ENCODE assay signal across 15 mouse cellular contexts in genomic region chr9:35467264-35467817, GRCm38 (mm10). TPM values are rescaled to one million over a fixed set of nuclear protein-coding genes. Genes with fewer than 3 reads are reported as not detected.
DNase-seq lines count a peak whose midpoint lies in the region; ATAC-seq and TF ChIP-seq lines count a peak whose summit lies in the region.
"Had no signal": no experiment of that assay in that cellular context is flagged by ENCODE, and none has a peak within 500 bp of the region (broad histone marks: within the 10 kb centered on the region; RNA-seq: fewer than 3 reads in every experiment).

No protein-coding gene starts in this region.

- H3K9ac ChIP-seq in stomach, embryonic 16.5 days (ENCODE audit: low read length): no peak overlapping the region
- no peak overlapping the region for H3K9ac ChIP-seq in midbrain, postnatal 0 days (replicated peaks; ENCODE audit: low read length, poor library complexity, severe bottlenecking)
- H3K9ac ChIP-seq: forebrain, postnatal 0 days; liver, embryonic 13.5 days had no signal

- H3K27me3 ChIP-seq in stomach, embryonic 16.5 days (ENCODE audit: control insufficient read depth, insufficient read depth, low read length): no peaks in the 10 kb centered on the region
- H3K27me3 ChIP-seq in midbrain, postnatal 0 days (ENCODE audit: insufficient read depth, low read length): no peaks in the 10 kb centered on the region
- H3K27me3 ChIP-seq in midbrain, embryonic 10.5 days (ENCODE audit: low read depth, poor library complexity, severe bottlenecking): no peaks in the 10 kb centered on the region
- H3K27me3 ChIP-seq: liver, embryonic 13.5 days had no signal

- peak; percentile 52 for ATAC-seq in common myeloid progenitor, adult 5-6 weeks (replicated peaks; ENCODE audit: low read depth, poor library complexity, severe bottlenecking)
- ATAC-seq in stomach, embryonic 16.5 days (ENCODE audit: insufficient read depth, low FRiP score): peak; percentile 83; the same call in 1 of the 2 replicates
- ATAC-seq in activated CD4-positive, CD25-positive, alpha-beta regulatory T cell, adult 4 months: no peak
- ATAC-seq in midbrain, postnatal 0 days (ENCODE audit: low FRiP score): no peak
- ATAC-seq: forebrain, postnatal 0 days had no signal

- peak overlapping the region; percentile 81 for H3K27ac ChIP-seq in stomach, embryonic 16.5 days (ENCODE audit: low read length)
- no peak overlapping the region for H3K27ac ChIP-seq in midbrain, postnatal 0 days (ENCODE audit: low read depth, low read length)
- H3K27ac ChIP-seq in midbrain, embryonic 10.5 days (replicated peaks): no peak overlapping the region
- H3K27ac ChIP-seq: liver, embryonic 13.5 days had no signal

- H3K9me3 ChIP-seq in stomach, embryonic 16.5 days (replicated peaks; ENCODE audit: control insufficient read depth, low read length): no peaks in the 10 kb centered on the region
- no peaks in the 10 kb centered on the region for H3K9me3 ChIP-seq in midbrain, postnatal 0 days (ENCODE audit: low read length)
- H3K9me3 ChIP-seq in midbrain, embryonic 10.5 days (replicated peaks): no peaks in the 10 kb centered on the region
- H3K9me3 ChIP-seq: liver, embryonic 13.5 days had no signal

- no peak for TF ChIP-seq CTCF in midbrain, postnatal 0 days (IDR thresholded peaks at IDR 0.05)

- 40% methylated on average over 8 of the region's 8 CpGs for WGBS in stomach, embryonic 16.5 days
- WGBS in midbrain, postnatal 0 days: 80% methylated on average over 8 of the region's 8 CpGs
- WGBS in midbrain, embryonic 10.5 days: 77% methylated on average over 8 of the region's 8 CpGs

- no peak overlapping the region for H3K4me3 ChIP-seq in stomach, embryonic 16.5 days (replicated peaks; ENCODE audit: low read length)
- no peak overlapping the region for H3K4me3 ChIP-seq in midbrain, postnatal 0 days (ENCODE audit: low read depth, low read length)
- H3K4me3 ChIP-seq in midbrain, embryonic 10.5 days: no peak overlapping the region
- H3K4me3 ChIP-seq: liver, embryonic 13.5 days had no signal

- no peaks in the 10 kb centered on the region; the same call in 1 of the 2 replicates for H3K36me3 ChIP-seq in stomach, embryonic 16.5 days (ENCODE audit: control insufficient read depth, insufficient read depth, low read length)
- peaks cover 8% of the 10 kb centered on the region; the same call in 1 of the 2 replicates for H3K36me3 ChIP-seq in midbrain, postnatal 0 days (ENCODE audit: insufficient read depth, low read length)
- peaks cover 73% of the 10 kb centered on the region for H3K36me3 ChIP-seq in midbrain, embryonic 10.5 days
- H3K36me3 ChIP-seq: liver, embryonic 13.5 days had no signal

- H3K4me1 ChIP-seq in stomach, embryonic 16.5 days (ENCODE audit: control insufficient read depth, insufficient read depth, low read length): no peaks in the 10 kb centered on the region
- no peaks in the 10 kb centered on the region for H3K4me1 ChIP-seq in midbrain, postnatal 0 days (ENCODE audit: insufficient read depth, low read length)
- no peaks in the 10 kb centered on the region for H3K4me1 ChIP-seq in midbrain, embryonic 10.5 days
- H3K4me1 ChIP-seq: liver, embryonic 13.5 days had no signal

- DNase-seq in kidney, adult 9 months: peak; percentile 6
- no peak for DNase-seq in kidney, adult 11 months
- peak; percentile 12 for DNase-seq in kidney, postnatal 14 days
- no peak for DNase-seq in midbrain, postnatal 0 days (ENCODE audit: low spot score)
- DNase-seq in midbrain, embryonic 10.5 days (ENCODE audit: low spot score): no peak
- DNase-seq: cerebellum, postnatal 36 days; forebrain, postnatal 0 days; liver, embryonic 13.5 days; thymus, adult 18-20 months had no signal

- H3K4me2 ChIP-seq in stomach, embryonic 16.5 days (ENCODE audit: low read depth, low read length): no peak overlapping the region
- H3K4me2 ChIP-seq in midbrain, postnatal 0 days (ENCODE audit: low read depth, low read length, poor library complexity, severe bottlenecking): no peak overlapping the region
- H3K4me2 ChIP-seq: liver, embryonic 13.5 days had no signal

RNA-seq across cellular contexts. Expression of gene Cdon, which starts 46.4 kb away (rescaled TPM):
- total RNA-seq in common myeloid progenitor, adult 5-6 weeks (2017): 0.39 and 1.4 TPM in 2 replicates
- polyA plus RNA-seq in stomach, embryonic 16.5 days (2015; fragmentation: Nextera tagmentation; extraction: Ambion mirVana): 7.6 TPM in 2 replicates
- 1 to 10 TPM; 2.4 to 4.4 TPM for polyA plus RNA-seq in activated CD4-positive, CD25-positive, alpha-beta regulatory T cell, adult 4 months (2017; shearing (Covaris generic))
- total RNA-seq in midbrain, postnatal 0 days (2014; rRNA removed): 11.4 and 12.3 TPM in 2 replicates
- polyA plus RNA-seq in midbrain, postnatal 0 days (2015; fragmentation: Nextera tagmentation; extraction: Ambion mirVana): 0.65 and 0.81 TPM in 2 replicates
- 10.5 TPM in 2 replicates for polyA plus RNA-seq in midbrain, embryonic 10.5 days (2016; fragmentation: Nextera tagmentation; extraction: Ambion mirVana)

RNA-seq across cellular contexts. Expression of gene Gm1113, which starts 50.7 kb away (rescaled TPM):
- not detected in 2 replicates for total RNA-seq in common myeloid progenitor, adult 5-6 weeks (2017)
- not detected in 2 replicates for polyA plus RNA-seq in stomach, embryonic 16.5 days (2015; fragmentation: Nextera tagmentation; extraction: Ambion mirVana)
- polyA plus RNA-seq in activated CD4-positive, CD25-positive, alpha-beta regulatory T cell, adult 4 months (2017; shearing (Covaris generic)): not detected
- not detected in 2 replicates for total RNA-seq in midbrain, postnatal 0 days (2014; rRNA removed)
- polyA plus RNA-seq in midbrain, postnatal 0 days (2015; fragmentation: Nextera tagmentation; extraction: Ambion mirVana): not detected in 2 replicates
- not detected in 2 replicates for polyA plus RNA-seq in midbrain, embryonic 10.5 days (2016; fragmentation: Nextera tagmentation; extraction: Ambion mirVana)
- total RNA-seq: forebrain, postnatal 0 days; monocyte, adult 5-6 weeks had no signal
- polyA plus RNA-seq: brain, embryonic 14.5 days; forebrain, postnatal 0 days; hindbrain, embryonic 11.5 days; liver, embryonic 13.5 days had no signal

Comparison
In these comparisons a context has a peak if more than half of its experiments do, and no peak if none do; other contexts are left out.
1. DNase-seq: peak in kidney, adult 9 months (single experiment) and kidney, postnatal 14 days (single experiment); none in kidney, adult 11 months (single experiment), midbrain, postnatal 0 days (single experiment) and midbrain, embryonic 10.5 days (single experiment).
2. ATAC-seq: peak in common myeloid progenitor, adult 5-6 weeks (single experiment) and stomach, embryonic 16.5 days (single experiment); none in activated CD4-positive, CD25-positive, alpha-beta regulatory T cell, adult 4 months (single experiment) and midbrain, postnatal 0 days (single experiment).